Mouse (Mus musculus) cerebellum, adult 11-12 months (tissue): Measurements from ENCODE around the gene Crebl2.

Experiments
- DNase-seq: peaks from one replicate; pipeline ENCODE4 v3.0.0; 2022

Crebl2 gene

GRCm38 (mm10) chr6:134829786-134830700, at the start of gene Crebl2:
Gene Crebl2 (plus strand): TSS chr6:134830154.
- DNase-seq, result peak; percentile 99

- DNase-seq, result peak; percentile 56
Measured at GRCm38 (mm10) chr6:134781494-134781913, 48.5 kb upstream of the Crebl2 start.

GRCm38 (mm10) chr6:134782900-134783299, 47.1 kb upstream of the Crebl2 start:
- DNase-seq, result no peak

- no peak for DNase-seq
Measured at GRCm38 (mm10) chr6:134786426-134786825, 43.5 kb upstream of the Crebl2 start.

GRCm38 (mm10) chr6:134789100-134789499, 40.9 kb upstream of the Crebl2 start:
- DNase-seq, result no peak

GRCm38 (mm10) chr6:134791251-134792118, 38.5 kb upstream of the Crebl2 start:
- peak; percentile 78 for DNase-seq

- DNase-seq, result peak; percentile 89
Measured at GRCm38 (mm10) chr6:134792141-134793045, 37.6 kb upstream of the Crebl2 start, which contains the start of gene Dusp16. Gene Dusp16 (minus strand): TSS chr6:134792625.

- DNase-seq, result no peak
Measured at GRCm38 (mm10) chr6:134793046-134793806, 36.7 kb upstream of the Crebl2 start.

- DNase-seq, result peak; percentile 84
Measured at GRCm38 (mm10) chr6:134793911-134794520, 35.9 kb upstream of the Crebl2 start.

GRCm38 (mm10) chr6:134796297-134796696, 33.7 kb upstream of the Crebl2 start:
- no peak for DNase-seq

- no peak for DNase-seq
Measured at GRCm38 (mm10) chr6:134801483-134801882, 28.5 kb upstream of the Crebl2 start.

GRCm38 (mm10) chr6:134802641-134803043, 27.3 kb upstream of the Crebl2 start:
- DNase-seq, result no peak

- DNase-seq, result no peak
Measured at GRCm38 (mm10) chr6:134804736-134805277, 25.1 kb upstream of the Crebl2 start.

GRCm38 (mm10) chr6:134806130-134806529, 23.8 kb upstream of the Crebl2 start:
- no peak for DNase-seq

- no peak for DNase-seq
Measured at GRCm38 (mm10) chr6:134807091-134807490, 22.9 kb upstream of the Crebl2 start.

GRCm38 (mm10) chr6:134807794-134808193, 22.2 kb upstream of the Crebl2 start:
- DNase-seq, result no peak

- no peak for DNase-seq
Measured at GRCm38 (mm10) chr6:134813066-134813465, 16.9 kb upstream of the Crebl2 start.

GRCm38 (mm10) chr6:134817051-134817928, 12.7 kb upstream of the Crebl2 start:
- no peak for DNase-seq

- no peak for DNase-seq
Measured at GRCm38 (mm10) chr6:134819741-134820140, 10.2 kb upstream of the Crebl2 start.

GRCm38 (mm10) chr6:134820411-134820810, 9.5 kb upstream of the Crebl2 start:
- no peak for DNase-seq
